Mouse (Mus musculus) left cerebral cortex, adult 2 months (tissue): ENCODE measurements at regions not wholly inside any gene's neighbourhood (a gene's known extent, or its start where the extent isn't known, plus 50 kb on each side); places are given as distances from the start of the nearest gene placed in this dataset.

Source experiments
- DNase-seq, 2 experiments: peaks; one replicate each; pipeline ENCODE4 v3.0.0; 2021 to 2022; ENCODE audit warnings: low spot score in 2 of 2, mixed read lengths in 1 of 2; ENCODE audit errors: extremely low spot score in 1 of 2
- H3K27ac ChIP-seq: fragments of 200-600 bp; 2 replicates; pipeline ENCODE4 v1.8.1; 2022
- H3K4me3 ChIP-seq: fragments of 200-600 bp; 2 replicates; pipeline ENCODE4 v1.8.1; 2022
- CTCF ChIP-seq: fragments of 200-600 bp; IDR thresholded peaks from 2 replicates; pipeline ENCODE4 v1.8.1; 2022; ENCODE audit warnings: antibody characterized with exemption, mild to moderate bottlenecking, moderate library complexity
- intact Hi-C: fragments of 180-260 bp; cut with DNase I; formaldehyde crosslinking; loops from one replicate; pipeline ENCODE4 v1.15.1; 2025

DNA sequence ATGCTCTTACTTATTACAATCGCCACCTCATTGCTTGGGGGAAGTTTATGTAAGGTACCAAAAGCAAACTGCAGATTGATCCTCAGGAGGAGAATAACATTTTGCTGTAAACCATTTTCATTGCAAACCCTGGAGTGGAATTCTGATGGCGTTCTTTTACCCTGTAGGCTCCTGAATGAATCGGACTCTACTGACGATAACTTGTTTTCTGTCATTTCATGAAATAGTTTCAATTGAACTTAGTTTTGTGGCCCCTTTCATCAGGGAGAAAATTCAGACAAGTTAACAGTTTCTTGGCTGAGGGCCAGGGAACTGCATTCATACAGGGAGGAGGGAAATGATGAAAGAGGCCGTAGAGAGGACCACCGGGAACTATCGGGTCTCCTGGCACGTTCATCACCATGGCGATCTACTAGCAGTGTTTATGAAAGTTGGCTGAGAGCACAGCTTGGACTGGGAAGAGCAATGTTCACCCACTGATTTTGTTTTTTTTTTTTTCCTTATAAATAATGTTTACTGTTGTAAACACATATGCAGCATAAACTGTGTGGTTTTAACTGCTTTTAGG is 266.7 kb downstream of the Stim2 start:
- H3K27ac ChIP-seq, result no peak overlapping the region
- TF ChIP-seq CTCF, result no peak
- H3K4me3 ChIP-seq, result no peak overlapping the region
- intact Hi-C loops, result no loop called here
- DNase-seq, result no peak

DNA sequence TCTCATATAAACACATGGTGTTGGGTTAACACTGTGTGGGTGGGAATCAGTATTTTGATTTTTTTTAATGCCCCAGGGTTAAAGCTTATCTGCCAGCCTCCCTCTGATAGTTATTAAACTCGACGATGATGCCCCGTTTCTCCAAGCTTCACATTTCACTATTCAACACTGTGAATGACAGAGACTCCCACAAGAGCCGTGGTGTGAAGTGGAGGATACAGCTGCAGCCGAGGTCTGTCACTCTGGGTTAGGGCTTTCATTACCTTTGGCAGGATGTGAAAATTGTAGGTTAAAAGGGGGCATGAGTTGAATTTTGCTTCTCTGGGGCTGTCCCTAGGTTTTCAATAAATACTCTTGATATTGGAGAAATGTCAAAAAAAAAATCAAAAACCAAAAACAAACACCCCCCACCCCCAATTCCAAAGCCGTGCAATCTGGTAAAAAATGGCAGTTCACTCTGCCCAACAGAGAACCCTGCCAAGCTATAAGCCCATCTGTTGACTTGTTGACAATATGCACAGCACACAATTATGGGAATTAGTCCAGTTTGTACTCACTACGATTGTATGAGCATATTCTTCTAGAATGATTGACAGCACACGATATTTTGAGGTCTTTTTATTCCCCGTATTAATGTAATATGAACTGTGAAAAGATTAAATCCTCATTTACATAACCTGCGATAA is 269.7 kb downstream of the Stim2 start:
- no peak for DNase-seq
- Histone ChIP-seq H3K27ac (no peak overlapping the region), H3K4me3 (no peak overlapping the region)
- intact Hi-C loops, result no loop called here
- TF ChIP-seq CTCF, result no peak

DNA sequence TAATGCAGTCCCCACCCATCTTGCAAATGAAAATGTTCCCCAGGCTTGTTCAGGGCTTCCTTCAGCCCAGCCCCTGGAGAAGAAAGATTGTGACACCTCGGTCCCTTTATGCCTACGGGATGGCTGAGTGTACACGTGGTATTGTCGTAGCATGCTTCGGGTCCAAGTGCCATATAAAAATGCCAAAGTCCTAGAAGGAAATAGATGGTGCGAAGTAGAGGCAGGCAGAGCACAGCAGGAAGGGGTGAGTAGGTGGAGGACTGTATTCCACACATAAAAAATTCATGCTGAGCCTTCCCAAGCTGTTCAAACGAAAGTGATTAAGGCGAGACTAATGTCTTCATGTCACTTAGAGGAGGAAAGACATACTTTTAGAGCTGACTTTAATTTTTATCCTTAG is 281.1 kb downstream of the Stim2 start:
- H3K4me3 ChIP-seq, result no peak overlapping the region
- intact Hi-C loops, result no loop called here
- DNase-seq, result no peak
- no peak for TF ChIP-seq CTCF
- H3K27ac ChIP-seq, result no peak overlapping the region

DNA sequence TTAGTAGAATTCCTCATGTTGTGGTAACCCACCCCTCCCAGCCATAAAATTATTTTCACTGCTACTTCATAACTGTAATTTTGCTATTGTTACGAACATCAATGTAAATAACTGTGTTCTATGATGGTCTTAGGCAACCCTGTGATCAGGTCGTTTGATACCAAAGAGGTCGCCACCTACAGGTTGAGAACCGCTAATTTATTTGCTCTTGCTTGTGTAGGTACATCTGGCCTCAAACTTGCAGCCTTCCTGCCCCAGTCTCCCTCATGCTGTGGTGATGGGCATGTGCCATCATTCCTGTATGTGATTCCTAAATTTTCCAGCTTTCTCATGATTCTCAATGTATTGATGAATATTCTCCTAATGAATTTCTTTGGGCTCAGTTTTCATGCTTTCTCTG is 282.4 kb downstream of the Stim2 start:
- Histone ChIP-seq H3K27ac (no peak overlapping the region), H3K4me3 (no peak overlapping the region)
- intact Hi-C loops, result no loop called here
- TF ChIP-seq CTCF, result peak; percentile 6; the same call in 1 of the 2 replicates
- DNase-seq, result no peak

DNA sequence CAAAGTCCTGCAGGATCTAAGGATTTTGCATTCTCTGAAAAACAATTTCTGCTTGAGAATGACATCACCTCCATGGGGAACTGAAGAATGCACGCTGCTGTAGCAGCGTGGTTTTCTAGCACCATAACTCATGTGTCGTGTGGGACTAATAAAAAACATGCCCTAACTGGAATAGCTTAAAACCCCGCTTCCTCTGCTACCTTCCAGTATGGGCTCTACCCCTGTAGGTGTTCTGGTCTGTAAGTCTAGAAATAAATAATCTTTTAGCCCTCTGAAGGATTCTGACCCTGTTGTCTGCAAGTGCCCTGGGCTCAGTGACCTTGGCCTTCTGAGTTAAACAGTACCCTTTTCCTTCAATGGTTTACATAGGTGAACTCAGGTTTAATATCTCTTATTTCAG is 282.8 kb downstream of the Stim2 start:
- TF ChIP-seq CTCF, result no peak
- intact Hi-C loops, result no loop called here
- no peak overlapping the region for H3K27ac ChIP-seq
- no peak for DNase-seq
- H3K4me3 ChIP-seq, result no peak overlapping the region

DNA sequence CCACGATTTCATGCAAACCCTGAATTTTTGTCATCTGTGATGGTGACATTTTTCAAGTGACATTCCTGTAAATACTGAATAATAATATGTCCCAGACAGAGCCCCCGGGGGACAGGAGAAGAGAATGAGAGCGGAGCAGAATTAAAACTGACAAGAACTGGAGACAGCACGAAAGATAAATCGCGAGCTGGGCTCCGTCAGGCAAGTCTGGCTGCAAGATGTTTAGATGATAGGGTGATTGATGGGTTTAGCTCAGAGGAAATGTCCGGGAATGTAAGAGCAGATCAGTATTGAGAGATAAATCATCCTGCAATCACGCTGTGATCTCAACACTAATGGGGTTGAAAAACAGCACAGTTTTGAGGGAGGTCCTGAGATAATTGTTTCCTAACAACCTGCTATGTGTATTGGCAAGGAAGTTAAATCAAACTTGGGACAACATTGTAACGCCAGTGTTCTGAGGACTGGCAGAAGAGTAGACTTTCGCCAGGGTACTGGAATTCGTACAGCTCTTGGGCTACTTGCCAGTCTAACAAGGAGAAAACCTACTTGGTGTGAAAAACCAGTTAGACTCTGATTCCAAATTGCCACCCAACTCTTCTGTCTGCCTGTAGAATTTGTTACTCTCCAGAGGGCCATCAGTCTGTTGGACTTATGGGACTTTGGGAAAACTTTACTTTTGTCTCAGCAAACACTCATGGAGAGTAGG is 292.2 kb downstream of the Stim2 start:
- intact Hi-C loops, result no loop called here
- Histone ChIP-seq H3K4me3 (no peak overlapping the region), H3K27ac (no peak overlapping the region)
- no peak for TF ChIP-seq CTCF
- DNase-seq, result no peak

DNA sequence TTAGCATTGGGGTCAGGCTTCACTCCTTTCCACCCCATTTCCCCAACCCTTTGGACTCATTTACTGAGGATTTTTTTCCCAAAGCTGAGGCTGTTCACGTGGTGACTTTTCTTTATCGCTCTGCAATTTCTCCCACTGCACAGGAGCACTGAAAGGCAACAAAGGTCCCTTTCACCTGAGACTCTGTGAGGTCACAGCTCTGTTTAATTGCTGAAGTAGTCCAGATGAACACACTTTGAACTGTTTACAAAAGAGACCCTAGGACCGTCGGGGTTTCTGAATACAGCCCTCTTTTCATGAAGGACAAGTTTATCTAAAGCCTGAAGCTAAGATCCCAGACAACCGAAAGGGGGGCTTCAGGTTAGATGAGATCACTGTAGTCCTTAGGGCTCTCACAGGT is 293.6 kb downstream of the Stim2 start:
- H3K27ac ChIP-seq, result no peak overlapping the region
- DNase-seq, result no peak
- no peak for TF ChIP-seq CTCF
- H3K4me3 ChIP-seq, result no peak overlapping the region
- intact Hi-C loops, result no loop called here

DNA sequence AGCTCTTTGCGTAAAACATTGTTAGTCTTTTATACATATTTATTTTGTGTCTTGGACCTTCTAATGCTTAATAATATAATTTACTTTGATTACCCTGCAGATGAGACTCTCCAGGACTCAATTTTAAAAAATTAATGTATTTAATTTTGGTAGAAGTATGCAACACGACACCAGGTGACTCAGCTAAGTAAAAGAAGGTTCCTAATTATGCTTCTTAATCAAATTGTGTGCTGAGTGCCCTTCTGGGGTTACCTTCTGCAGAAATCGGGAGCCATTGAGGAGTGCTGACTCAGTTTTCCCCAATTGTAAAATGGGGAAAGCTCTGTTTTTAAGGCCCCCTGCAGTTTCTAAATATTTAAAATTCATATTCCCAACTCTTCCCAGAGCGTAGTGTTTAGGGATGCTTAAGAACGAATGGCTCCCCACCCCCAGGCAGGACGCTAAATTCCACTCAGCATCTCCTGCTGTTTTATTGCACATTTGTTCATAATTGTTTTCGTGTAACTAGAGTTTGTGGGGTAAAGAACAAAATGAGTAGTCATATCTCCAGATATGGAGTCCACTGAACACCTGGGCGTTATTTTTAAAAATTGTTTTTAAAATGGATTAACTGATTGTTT is 315.5 kb downstream of the Stim2 start:
- intact Hi-C loops, result no loop called here
- Histone ChIP-seq H3K27ac (no peak overlapping the region), H3K4me3 (no peak overlapping the region)
- no peak for TF ChIP-seq CTCF
- DNase-seq, result no peak

DNA sequence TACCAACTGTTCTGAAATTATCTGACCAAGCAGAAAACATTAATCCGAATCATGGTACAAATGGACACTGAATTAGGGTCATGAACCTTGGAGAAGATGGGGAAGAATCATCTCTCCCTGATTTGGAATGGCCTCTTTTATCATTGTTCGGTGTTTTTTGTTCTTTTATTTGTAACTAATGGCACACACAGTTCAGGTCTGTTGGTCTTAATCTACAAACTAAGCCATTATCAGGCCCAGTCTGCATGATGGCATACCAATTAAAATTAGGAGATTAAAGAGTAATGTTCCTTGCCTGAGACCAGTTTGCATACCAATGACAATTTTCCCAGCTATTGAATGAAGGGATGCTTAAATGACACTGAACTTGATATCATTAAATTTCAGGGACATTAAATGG is 332.1 kb downstream of the Stim2 start:
- intact Hi-C loops, result no loop called here
- no peak for DNase-seq
- TF ChIP-seq CTCF, result no peak
- Histone ChIP-seq H3K4me3 (no peak overlapping the region), H3K27ac (no peak overlapping the region)

DNA sequence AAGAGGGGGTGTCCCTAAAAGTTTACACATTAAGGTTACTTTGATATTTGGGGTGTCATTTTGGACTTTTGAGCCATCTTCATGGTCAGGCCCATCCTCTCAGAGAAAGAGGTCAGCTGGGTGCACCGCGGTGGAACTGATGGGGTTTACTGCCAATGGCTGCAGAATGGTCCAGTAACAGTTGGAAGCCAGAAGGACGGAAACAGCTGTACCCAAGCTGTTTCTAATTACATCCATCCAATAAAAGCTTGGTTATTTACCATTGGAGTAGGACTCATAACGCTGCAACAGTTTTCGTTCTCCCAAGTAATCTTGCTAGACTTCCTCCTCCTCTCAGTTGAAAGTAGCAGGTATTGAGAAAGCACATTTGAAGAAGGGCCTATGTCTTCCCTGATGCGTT is 344.7 kb downstream of the Stim2 start:
- Histone ChIP-seq H3K27ac (no peak overlapping the region), H3K4me3 (no peak overlapping the region)
- no peak for TF ChIP-seq CTCF
- DNase-seq, result no peak
- intact Hi-C loops, result no loop called here

DNA sequence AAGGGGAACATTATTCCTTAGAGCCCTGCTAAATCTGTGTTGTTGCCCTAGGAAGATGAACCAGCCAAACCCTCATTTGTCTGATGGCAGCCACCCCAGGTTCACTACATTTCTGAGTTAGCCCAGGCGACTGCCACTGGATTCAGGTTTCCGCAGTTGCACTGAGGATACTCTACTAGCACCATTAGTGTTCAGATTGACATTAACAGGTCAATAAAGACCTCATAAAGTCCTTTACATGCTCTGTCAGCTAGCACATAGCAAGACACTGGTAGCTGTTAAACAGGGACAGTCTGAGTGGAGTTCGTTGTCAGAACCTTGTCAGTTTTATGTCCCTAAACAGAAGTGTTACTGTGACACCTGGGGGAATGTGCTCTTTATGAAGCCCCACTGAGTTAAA is 345.1 kb downstream of the Stim2 start:
- intact Hi-C loops, result no loop called here

DNA sequence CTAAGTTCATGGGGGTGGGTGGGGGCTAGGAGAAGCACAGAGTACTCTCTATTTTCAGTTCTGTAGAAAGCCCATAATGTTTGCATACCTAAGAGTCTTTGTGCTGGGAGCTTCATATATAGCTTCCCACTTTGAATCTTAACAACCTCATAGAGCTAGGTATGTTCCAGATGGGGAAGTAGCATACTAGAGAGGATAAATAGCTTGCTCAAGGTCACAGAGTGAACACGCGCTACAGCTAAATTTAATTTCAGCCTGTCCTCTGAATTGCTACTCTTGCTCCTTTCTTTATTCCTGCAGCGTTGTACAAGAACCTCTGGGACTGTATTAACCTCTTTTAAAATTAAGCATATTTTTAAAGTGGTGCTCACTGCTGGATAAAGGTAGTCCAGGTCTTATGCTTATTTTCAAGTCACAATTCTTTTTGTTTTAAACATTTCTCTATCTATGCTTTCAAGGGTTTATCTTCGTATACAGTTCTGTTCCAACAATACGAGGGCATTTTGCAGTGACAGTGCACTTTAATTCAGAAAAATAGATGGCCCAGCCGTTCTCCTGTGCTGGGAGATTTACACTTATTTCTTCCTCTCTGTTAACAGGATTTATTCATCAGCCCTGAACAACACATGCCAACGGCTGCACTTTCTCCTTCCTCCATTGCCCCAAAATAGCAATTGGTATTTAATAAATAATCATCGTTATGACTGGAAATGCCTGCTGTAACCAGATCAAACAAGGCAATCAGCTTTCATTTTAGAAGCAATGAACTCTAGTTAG is 350.7 kb downstream of the Stim2 start:
- no peak for DNase-seq
- no peak for TF ChIP-seq CTCF
- intact Hi-C loops, result no loop called here
- Histone ChIP-seq H3K4me3 (no peak overlapping the region), H3K27ac (no peak overlapping the region)

More for the DNA sequence above, 345.1 kb downstream of the Stim2 start:
- DNase-seq, result no peak
- H3K4me3 ChIP-seq, result no peak overlapping the region
- TF ChIP-seq CTCF, result no peak
- no peak overlapping the region for H3K27ac ChIP-seq
